Mouse (Mus musculus) limb, embryonic 13.5 days (tissue): ENCODE measurements at regions not wholly inside any gene's neighbourhood (a gene's known extent, or its start where the extent isn't known, plus 50 kb on each side); places are given as distances from the start of the nearest gene placed in this dataset.

Source experiments
- ATAC-seq: fragments of 200-750 bp; cut with Nextera tagmentation; 2 replicates; pipeline ENCODE4 v1.8.0; 2017; ENCODE audit warnings: low read depth, moderate number of reproducible peaks, moderate TSS enrichment; ENCODE audit not compliant: low FRiP score
- H3K27ac ChIP-seq: fragments of 300-500 bp; sonication (generic); 2 replicates; pipeline ENCODE4 v1.5.1; 2015; ENCODE audit warnings: inconsistent platforms, mild to moderate bottlenecking, moderate library complexity
- H3K27me3 ChIP-seq: fragments of 300-500 bp; sonication (generic); 2 replicates; pipeline ENCODE4 v1.6.1; 2015; ENCODE audit warnings: mild to moderate bottlenecking, inconsistent platforms
- H3K36me3 ChIP-seq: fragments of 300-500 bp; sonication (generic); 2 replicates; pipeline ENCODE4 v1.6.1; 2015; ENCODE audit warnings: inconsistent platforms, mild to moderate bottlenecking, moderate library complexity
- H3K4me1 ChIP-seq: fragments of 300-500 bp; sonication (generic); 2 replicates; pipeline ENCODE4 v1.6.1; 2015; ENCODE audit warnings: inconsistent platforms
- H3K4me2 ChIP-seq: fragments of 300-500 bp; sonication (generic); replicated peaks from 2 replicates; pipeline ENCODE4 v1.6.1; 2015; ENCODE audit warnings: inconsistent platforms, mild to moderate bottlenecking, moderate library complexity
- H3K4me3 ChIP-seq: fragments of 300-500 bp; sonication (generic); 2 replicates; pipeline ENCODE4 v1.5.1; 2015; ENCODE audit warnings: moderate library complexity, mild to moderate bottlenecking, inconsistent platforms
- H3K9ac ChIP-seq: fragments of 300-500 bp; sonication (generic); 2 replicates; pipeline ENCODE4 v1.6.1; 2015; ENCODE audit warnings: mild to moderate bottlenecking, inconsistent platforms
- H3K9me3 ChIP-seq: fragments of 300-500 bp; sonication (generic); 2 replicates; pipeline ENCODE4 v1.6.1; 2016; ENCODE audit warnings: inconsistent platforms
- WGBS: fragments of 180-500 bp; shearing (Covaris S2); methylation state at CpG from one replicate; pipeline ENCODE4 v1.1.7; 2015; 5-methylcytosine and 5-hydroxymethylcytosine counted together

DNA sequence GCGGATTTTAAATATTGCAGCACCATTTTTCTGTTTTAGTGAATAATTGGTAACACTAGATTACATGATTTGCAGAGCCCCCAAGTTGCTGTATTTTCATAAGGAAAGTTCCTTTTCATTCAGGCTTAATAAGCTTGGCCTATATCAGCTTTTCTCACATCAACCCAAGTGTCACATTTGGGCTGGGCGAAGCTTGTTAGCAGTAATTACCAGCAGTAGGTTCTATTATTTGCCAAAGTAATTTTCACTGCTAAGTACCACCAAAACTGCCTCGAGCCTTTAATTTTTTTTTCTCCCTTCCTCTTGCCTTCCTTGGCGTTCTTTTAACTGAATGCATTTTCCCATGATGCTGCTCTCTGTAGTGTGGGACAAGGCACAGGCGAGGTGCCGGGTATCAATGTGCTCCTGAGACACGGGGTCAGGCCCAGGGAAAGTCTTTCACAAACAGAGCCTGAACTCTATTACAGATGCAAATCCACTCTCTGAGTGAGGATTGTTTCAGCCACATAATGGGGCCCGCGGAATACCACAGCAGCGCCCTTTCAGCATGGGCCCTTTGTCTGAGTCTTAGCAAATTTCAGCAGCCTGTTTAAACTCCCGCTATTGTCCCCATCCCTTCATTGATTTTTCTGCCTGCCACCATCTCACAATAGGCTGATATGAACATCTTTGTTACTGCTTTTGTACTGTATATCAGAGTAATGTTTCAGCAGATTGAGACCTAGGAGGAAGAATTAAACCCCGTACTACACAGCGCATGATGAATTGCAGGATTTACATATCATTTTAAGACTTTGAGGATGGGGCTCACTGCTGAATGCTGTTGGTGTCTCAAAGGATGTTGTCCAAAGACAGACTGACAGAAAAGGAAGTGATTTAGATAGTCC is 205.1 kb upstream of the Epha3 start:
- Histone ChIP-seq H3K4me2 (no peak overlapping the region), H3K27ac (no peak overlapping the region), H3K9me3 (no peaks in the 10 kb centered on the region), H3K27me3 (no peaks in the 10 kb centered on the region), H3K9ac (no peak overlapping the region), H3K4me3 (no peak overlapping the region), H3K36me3 (no peaks in the 10 kb centered on the region), H3K4me1 (no peaks in the 10 kb centered on the region)
- 43% methylated on average over 13 of the region's 13 CpGs for WGBS
- ATAC-seq = no peak

- no peaks in the 10 kb centered on the region for H3K4me1 ChIP-seq
- H3K27ac ChIP-seq = no peak overlapping the region
- ATAC-seq = no peak
- no peak overlapping the region for H3K4me3 ChIP-seq
- no peak overlapping the region for H3K9ac ChIP-seq
- H3K27me3 ChIP-seq = no peaks in the 10 kb centered on the region
- H3K4me2 ChIP-seq = no peak overlapping the region
- WGBS = 87% methylated on average over 4 of the region's 4 CpGs
- H3K36me3 ChIP-seq = no peaks in the 10 kb centered on the region
- no peaks in the 10 kb centered on the region for H3K9me3 ChIP-seq
Observed at GRCm38 (mm10) chr16:64062584-64062983, 198.6 kb upstream of the Epha3 start.

- Histone ChIP-seq H3K4me3 (no peak overlapping the region), H3K4me2 (no peak overlapping the region), H3K27me3 (no peaks in the 10 kb centered on the region), H3K36me3 (no peaks in the 10 kb centered on the region), H3K9me3 (no peaks in the 10 kb centered on the region), H3K4me1 (no peaks in the 10 kb centered on the region), H3K27ac (no peak overlapping the region), H3K9ac (no peak overlapping the region)
- 77% methylated on average over 8 of the region's 8 CpGs for WGBS
- ATAC-seq = no peak
Observed at GRCm38 (mm10) chr16:64058712-64059111, 194.7 kb upstream of the Epha3 start.

- WGBS = 70% methylated on average over 1 of the region's 1 CpGs
- Histone ChIP-seq H3K36me3 (no peaks in the 10 kb centered on the region), H3K9me3 (no peaks in the 10 kb centered on the region), H3K4me1 (no peaks in the 10 kb centered on the region), H3K4me2 (no peak overlapping the region), H3K27me3 (no peaks in the 10 kb centered on the region), H3K27ac (no peak overlapping the region), H3K9ac (no peak overlapping the region), H3K4me3 (no peak overlapping the region)
- ATAC-seq = no peak
Observed at GRCm38 (mm10) chr16:64054346-64054745, 190.4 kb upstream of the Epha3 start.

DNA sequence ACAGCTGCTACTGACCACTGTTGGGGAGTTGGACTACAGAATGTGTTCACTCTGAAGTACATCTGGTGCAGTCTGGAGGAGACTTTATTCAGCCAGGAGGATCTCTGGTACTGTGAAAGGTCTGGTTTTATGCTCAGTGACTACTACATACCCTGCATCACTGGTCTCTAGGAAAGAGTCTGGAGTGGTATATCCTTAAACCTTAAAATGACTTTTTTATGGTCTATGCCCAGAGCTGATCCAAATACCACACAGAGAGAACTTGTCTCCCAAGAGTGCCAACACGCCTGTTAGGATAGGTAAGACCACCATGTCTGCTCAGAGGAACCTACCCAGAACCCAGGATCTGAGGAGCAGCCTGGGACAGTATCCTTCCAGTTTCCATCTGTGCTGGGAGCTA is 184.1 kb upstream of the Epha3 start:
- no peak for ATAC-seq
- Histone ChIP-seq H3K4me1 (no peaks in the 10 kb centered on the region), H3K9ac (no peak overlapping the region), H3K36me3 (no peaks in the 10 kb centered on the region), H3K27ac (no peak overlapping the region), H3K4me2 (no peak overlapping the region), H3K9me3 (no peaks in the 10 kb centered on the region), H3K27me3 (no peaks in the 10 kb centered on the region), H3K4me3 (no peak overlapping the region)
- WGBS = 77% methylated on average over 1 of the region's 1 CpGs

DNA sequence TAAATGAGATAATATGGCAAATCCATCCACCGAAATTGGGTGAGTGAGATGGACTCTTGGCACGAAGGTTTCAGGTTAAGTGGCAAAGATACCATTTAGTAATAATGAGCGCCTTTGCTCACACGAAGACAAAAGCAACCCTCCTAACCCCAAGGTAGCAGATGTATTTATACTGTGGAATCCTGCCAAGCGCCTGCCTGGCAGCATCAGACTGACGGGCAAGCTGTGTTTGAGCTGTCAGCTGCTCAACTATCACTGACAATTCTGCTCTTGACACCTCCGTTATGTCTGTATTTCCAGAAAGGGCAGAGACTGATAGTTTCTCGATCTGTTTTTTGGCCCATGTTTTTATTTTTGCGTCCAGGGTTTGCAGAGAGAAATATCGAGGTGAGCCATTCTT is 169.1 kb upstream of the Epha3 start:
- no peak overlapping the region for H3K9ac ChIP-seq
- no peak overlapping the region for H3K27ac ChIP-seq
- H3K36me3 ChIP-seq = no peaks in the 10 kb centered on the region
- ATAC-seq = no peak
- WGBS = 84% methylated on average over 10 of the region's 10 CpGs
- no peak overlapping the region for H3K4me3 ChIP-seq
- H3K9me3 ChIP-seq = no peaks in the 10 kb centered on the region
- H3K4me2 ChIP-seq = no peak overlapping the region
- no peaks in the 10 kb centered on the region for H3K4me1 ChIP-seq
- H3K27me3 ChIP-seq = no peaks in the 10 kb centered on the region

DNA sequence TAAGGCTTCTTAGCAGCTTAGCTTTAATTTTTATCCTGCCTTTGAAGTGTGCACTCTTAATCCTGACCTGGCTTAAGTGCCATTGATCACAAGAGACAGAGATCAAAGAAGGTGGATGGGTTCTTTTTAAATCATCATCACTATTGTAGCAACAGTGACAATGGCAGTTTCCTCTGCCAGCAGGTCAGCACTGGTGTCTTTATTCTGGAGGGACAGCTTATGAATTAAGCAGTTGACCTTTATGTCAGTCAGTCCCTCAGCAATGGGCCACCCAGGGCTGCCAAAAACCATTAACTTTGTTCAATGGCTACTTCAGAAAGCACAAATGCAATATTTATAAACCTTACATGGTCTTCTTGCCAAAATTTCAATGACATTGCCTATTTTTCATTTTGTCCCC is 160.0 kb upstream of the Epha3 start:
- no peaks in the 10 kb centered on the region for H3K27me3 ChIP-seq
- H3K4me3 ChIP-seq = no peak overlapping the region
- H3K27ac ChIP-seq = no peak overlapping the region
- no peak for ATAC-seq
- H3K9ac ChIP-seq = no peak overlapping the region
- no peaks in the 10 kb centered on the region for H3K9me3 ChIP-seq
- no peaks in the 10 kb centered on the region for H3K36me3 ChIP-seq
- H3K4me1 ChIP-seq = no peaks in the 10 kb centered on the region
- H3K4me2 ChIP-seq = no peak overlapping the region

DNA sequence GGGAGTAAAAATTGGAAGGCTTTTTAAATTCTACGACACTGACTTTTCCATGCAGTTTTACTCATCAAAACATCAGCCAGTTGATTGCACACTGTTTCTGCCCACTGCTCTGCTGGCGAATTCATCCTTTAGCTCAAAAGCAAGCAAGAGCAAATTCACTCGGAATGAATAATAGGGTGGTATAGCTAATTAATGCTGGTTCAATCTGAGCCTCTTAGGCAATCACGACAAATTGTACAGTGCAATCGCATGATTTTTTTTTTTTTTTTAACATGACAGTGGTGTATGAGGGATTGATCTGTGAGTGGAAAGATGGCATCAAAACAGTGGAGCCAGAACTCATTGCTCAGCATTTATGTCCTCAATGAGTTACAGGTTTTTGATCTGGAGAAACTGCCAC is 136.9 kb upstream of the Epha3 start:
- Histone ChIP-seq H3K4me3 (no peak overlapping the region), H3K27ac (no peak overlapping the region), H3K9ac (no peak overlapping the region), H3K4me1 (no peaks in the 10 kb centered on the region), H3K9me3 (no peaks in the 10 kb centered on the region), H3K27me3 (no peaks in the 10 kb centered on the region), H3K36me3 (no peaks in the 10 kb centered on the region), H3K4me2 (no peak overlapping the region)
- no peak for ATAC-seq
- 87% methylated on average over 5 of the region's 5 CpGs for WGBS

GRCm38 (mm10) chr16:63967407-63967806 is 103.4 kb upstream of the Epha3 start:
- Histone ChIP-seq H3K4me2 (no peak overlapping the region), H3K9me3 (no peaks in the 10 kb centered on the region), H3K9ac (no peak overlapping the region), H3K4me1 (no peaks in the 10 kb centered on the region), H3K36me3 (no peaks in the 10 kb centered on the region), H3K27me3 (no peaks in the 10 kb centered on the region), H3K4me3 (no peak overlapping the region), H3K27ac (no peak overlapping the region)
- 77% methylated on average over 2 of the region's 2 CpGs for WGBS
- ATAC-seq = no peak

- H3K9me3 ChIP-seq = no peaks in the 10 kb centered on the region
Observed at GRCm38 (mm10) chr16:63960786-63961185, 96.8 kb upstream of the Epha3 start.

DNA sequence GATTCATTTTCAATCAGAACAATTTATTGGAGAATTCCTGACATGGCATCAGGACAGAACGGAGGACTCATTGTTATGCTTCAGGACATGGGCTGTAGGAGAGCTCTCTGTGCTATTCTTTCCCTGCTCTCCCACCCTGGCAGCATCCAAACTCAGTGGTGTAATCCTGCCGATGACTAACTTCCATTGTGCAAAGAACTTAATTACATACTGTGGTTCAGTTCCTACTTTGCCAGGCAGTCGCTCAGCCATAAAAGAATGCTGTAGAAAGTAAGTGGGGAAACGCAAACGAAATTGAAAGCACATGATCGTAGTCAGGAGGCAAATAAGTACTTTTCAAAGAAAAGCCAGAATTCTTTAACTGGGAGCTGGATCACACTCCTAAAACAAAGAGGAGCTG is 94.2 kb upstream of the Epha3 start:
- Histone ChIP-seq H3K4me2 (peak overlapping the region; percentile 46), H3K4me1 (no peaks in the 10 kb centered on the region), H3K9me3 (no peaks in the 10 kb centered on the region), H3K4me3 (peak overlapping the region; percentile 15; the same call in 1 of the 2 replicates), H3K36me3 (no peaks in the 10 kb centered on the region), H3K9ac (peak overlapping the region; percentile 39; the same call in 1 of the 2 replicates), H3K27me3 (no peaks in the 10 kb centered on the region), H3K27ac (no peak overlapping the region)
- peak; percentile 72 for ATAC-seq
- 23% methylated on average over 6 of the region's 6 CpGs for WGBS

More at GRCm38 (mm10) chr16:63960786-63961185, 96.8 kb upstream of the Epha3 start:
- no peaks in the 10 kb centered on the region for H3K27me3 ChIP-seq
- H3K4me1 ChIP-seq = no peaks in the 10 kb centered on the region
- no peak for ATAC-seq
- no peak overlapping the region for H3K9ac ChIP-seq
- H3K4me2 ChIP-seq = no peak overlapping the region
- WGBS = 50% methylated on average over 1 of the region's 1 CpGs
- no peaks in the 10 kb centered on the region for H3K36me3 ChIP-seq
- H3K27ac ChIP-seq = no peak overlapping the region
- H3K4me3 ChIP-seq = no peak overlapping the region

DNA sequence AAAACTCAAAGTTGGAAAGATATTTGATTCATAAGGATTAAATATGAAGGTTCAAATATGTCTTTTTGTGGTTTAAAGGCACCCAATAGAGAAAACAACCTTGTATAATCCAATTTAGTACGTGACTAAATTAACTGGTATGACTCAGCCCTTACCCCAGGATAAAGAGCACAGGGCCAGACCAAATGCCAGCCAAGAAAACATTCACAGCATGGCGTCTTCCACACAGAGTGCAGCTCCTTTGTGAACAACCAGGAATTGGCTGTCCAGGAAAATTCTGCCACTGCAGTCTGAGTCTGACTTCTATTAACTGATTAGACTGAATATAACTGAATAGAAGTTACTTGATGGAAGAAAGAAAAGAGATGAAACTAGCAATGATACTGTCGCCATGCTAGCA is 61.2 kb upstream of the Epha3 start:
- no peak for ATAC-seq
- Histone ChIP-seq H3K4me1 (no peaks in the 10 kb centered on the region), H3K4me2 (no peak overlapping the region), H3K9me3 (0 out of 2 replicates have a peak, but pooled peaks cover 8% of the 10 kb centered on the region), H3K27me3 (no peaks in the 10 kb centered on the region), H3K4me3 (no peak overlapping the region), H3K36me3 (no peaks in the 10 kb centered on the region), H3K9ac (no peak overlapping the region), H3K27ac (no peak overlapping the region)
- 75% methylated on average over 3 of the region's 3 CpGs for WGBS

DNA sequence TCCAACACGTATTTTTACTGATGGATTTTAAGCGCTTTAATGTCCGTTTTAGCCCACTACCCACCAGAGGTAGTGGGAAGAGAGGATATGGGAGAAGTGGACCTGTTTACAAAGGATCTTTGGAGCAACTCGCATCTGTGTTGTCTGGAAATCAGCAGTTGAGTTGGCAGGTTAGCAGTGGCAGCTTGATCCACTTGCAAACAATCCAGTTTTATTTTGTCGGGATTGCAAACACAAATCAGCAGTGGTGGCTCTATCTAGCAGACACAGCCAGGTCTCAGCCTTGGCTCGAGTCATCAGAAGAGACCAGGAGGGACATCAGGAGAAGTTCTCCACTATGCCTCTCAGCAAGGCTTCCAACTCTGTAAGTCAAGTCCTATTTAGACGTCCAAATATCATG is 57.2 kb upstream of the Epha3 start:
- ATAC-seq = no peak
- H3K27ac ChIP-seq = no peak overlapping the region
- 0 out of 2 replicates have a peak, but pooled peaks cover 5% of the 10 kb centered on the region for H3K9me3 ChIP-seq
- WGBS = 85% methylated on average over 7 of the region's 7 CpGs
- H3K27me3 ChIP-seq = no peaks in the 10 kb centered on the region
- no peaks in the 10 kb centered on the region for H3K36me3 ChIP-seq
- H3K9ac ChIP-seq = no peak overlapping the region
- no peak overlapping the region for H3K4me3 ChIP-seq
- no peak overlapping the region for H3K4me2 ChIP-seq
- no peaks in the 10 kb centered on the region for H3K4me1 ChIP-seq
